In genomic region chr9:83447771-83448170, GRCm38 (mm10) we compare ENCODE assay signal across 8 mouse cellular contexts. TPM values are rescaled to one million over a fixed set of nuclear protein-coding genes. Genes with fewer than 3 reads are reported as not detected.
DNase-seq lines count a peak whose midpoint lies in the region; ATAC-seq lines count a peak whose summit lies in the region.

No protein-coding gene starts in this region.

- H3K9me3 ChIP-seq in intestine, embryonic 16.5 days (ENCODE audit: control insufficient read depth, low read length), result no peaks in the 10 kb centered on the region
- H3K9me3 ChIP-seq in limb, embryonic 10.5 days (replicated peaks), result no peaks in the 10 kb centered on the region

- 3% methylated on average over 22 of the region's 22 CpGs for WGBS in intestine, embryonic 16.5 days
- 4% methylated on average over 22 of the region's 22 CpGs for WGBS in limb, embryonic 10.5 days

- peak overlapping the region; percentile 45 for H3K4me3 ChIP-seq in intestine, embryonic 16.5 days (ENCODE audit: low read length)
- peak overlapping the region; percentile 53 for H3K4me3 ChIP-seq in limb, embryonic 10.5 days

- peak overlapping the region; percentile 63 for H3K9ac ChIP-seq in intestine, embryonic 16.5 days (ENCODE audit: low read depth, low read length)

- ATAC-seq in intestine, embryonic 16.5 days, result peak; percentile 87

- H3K4me2 ChIP-seq in intestine, embryonic 16.5 days (ENCODE audit: low read depth, low read length), result peak overlapping the region; percentile 65

- H3K27ac ChIP-seq in intestine, embryonic 16.5 days (ENCODE audit: low read length), result no peak overlapping the region
- peak overlapping the region; percentile 82 for H3K27ac ChIP-seq in limb, embryonic 10.5 days

- no peaks in the 10 kb centered on the region for H3K4me1 ChIP-seq in intestine, embryonic 16.5 days (ENCODE audit: control insufficient read depth, insufficient read depth, low read length)
- H3K4me1 ChIP-seq in limb, embryonic 10.5 days, result peaks cover 11% of the 10 kb centered on the region

- DNase-seq in adrenal gland, adult 2 months, result peak; percentile 69
- DNase-seq in embryo, embryonic 11 days, result peak; percentile 80
- DNase-seq in heart, adult 11 months, result peak; percentile 98
- DNase-seq in limb, embryonic 10.5 days (ENCODE audit: low spot score), result peak; percentile 68
- peak; percentile 35 for DNase-seq in mesoderm, embryonic 11.5 days (ENCODE audit: low read depth, low spot score)
- peak; percentile 18 to 19 for DNase-seq in right cerebral cortex, postnatal 36 days (ENCODE audit: low spot score in 2 of 2)
- peak; percentile 34 to 67 for DNase-seq in urinary bladder, postnatal 4 days (ENCODE audit: low spot score in 2 of 2)

- H3K36me3 ChIP-seq in intestine, embryonic 16.5 days (ENCODE audit: control insufficient read depth, insufficient read depth, low read length), result no peaks in the 10 kb centered on the region
- no peaks in the 10 kb centered on the region for H3K36me3 ChIP-seq in limb, embryonic 10.5 days

- H3K27me3 ChIP-seq in intestine, embryonic 16.5 days (replicated peaks; ENCODE audit: control insufficient read depth, insufficient read depth, low read length), result no peaks in the 10 kb centered on the region
- no peaks in the 10 kb centered on the region for H3K27me3 ChIP-seq in limb, embryonic 10.5 days (ENCODE audit: low read depth, poor library complexity, severe bottlenecking)

RNA-seq across cellular contexts. Expression of gene Lca5, which starts 6.8 kb away (rescaled TPM):
- total RNA-seq in adrenal gland, adult 2 months (2021), result 1 to 10 TPM; 4.1 to 5.6 TPM
- 0.23 and 0.33 TPM in 2 replicates for polyA plus RNA-seq in adrenal gland, adult 2 months (2012; rRNA removed)
- 6.8 and 8.0 TPM in 2 replicates for polyA plus RNA-seq in intestine, embryonic 16.5 days (2015; fragmentation: Nextera tagmentation; extraction: Ambion mirVana)
- 15.6 and 17.3 TPM in 2 replicates for polyA plus RNA-seq in limb, embryonic 10.5 days (2016; fragmentation: Nextera tagmentation; extraction: Ambion mirVana)

Comparison
In these comparisons a context has a peak if more than half of its experiments do, and no peak if none do; other contexts are left out.
1. DNase-seq: peak in every context shown above with its lines; median percentile 98 in heart, adult 11 months; 80 in embryo, embryonic 11 days; 69 in adrenal gland, adult 2 months; 68 in limb, embryonic 10.5 days; 50 in urinary bladder, postnatal 4 days; 35 in mesoderm, embryonic 11.5 days; 18 in right cerebral cortex, postnatal 36 days.